Mouse (Mus musculus) liver, embryonic 15.5 days (tissue): ENCODE results near the gene Lrrtm3. TPM values are rescaled to one million over a fixed set of nuclear protein-coding genes. Genes with fewer than 3 reads are reported as not detected.

Experiments
- ATAC-seq: fragments of 200-750 bp; cut with Nextera tagmentation; 2 replicates; pipeline ENCODE4 v1.8.0; 2017; ENCODE audit warnings: moderate number of reproducible peaks, mild to moderate bottlenecking, moderate library complexity; ENCODE audit not compliant: insufficient read depth
- H3K27ac ChIP-seq: fragments of 300-500 bp; sonication (generic); replicated peaks from 2 replicates; pipeline ENCODE4 v1.5.1; 2015; ENCODE audit warnings: mild to moderate bottlenecking, inconsistent platforms
- H3K27me3 ChIP-seq: fragments of 300-500 bp; sonication (generic); 2 replicates; pipeline ENCODE4 v1.6.1; 2015; ENCODE audit warnings: mild to moderate bottlenecking, inconsistent platforms
- H3K36me3 ChIP-seq: fragments of 300-500 bp; sonication (generic); replicated peaks from 2 replicates; pipeline ENCODE4 v1.6.1; 2015; ENCODE audit warnings: moderate library complexity, mild to moderate bottlenecking, inconsistent platforms
- H3K4me1 ChIP-seq: fragments of 300-500 bp; sonication (generic); replicated peaks from 2 replicates; pipeline ENCODE4 v1.6.1; 2015; ENCODE audit warnings: inconsistent platforms
- H3K4me2 ChIP-seq: fragments of 300-500 bp; sonication (generic); 2 replicates; pipeline ENCODE4 v1.6.1; 2015; ENCODE audit warnings: moderate library complexity, mild to moderate bottlenecking, inconsistent platforms
- H3K4me3 ChIP-seq: fragments of 300-500 bp; sonication (generic); replicated peaks from 2 replicates; pipeline ENCODE4 v1.5.1; 2015; ENCODE audit warnings: mild to moderate bottlenecking, inconsistent platforms
- H3K9ac ChIP-seq: fragments of 300-500 bp; sonication (generic); 2 replicates; pipeline ENCODE4 v1.6.1; 2015; ENCODE audit warnings: moderate library complexity, mild to moderate bottlenecking, inconsistent platforms
- H3K9me3 ChIP-seq: fragments of 300-500 bp; sonication (generic); replicated peaks from 2 replicates; pipeline ENCODE4 v1.6.1; 2016; ENCODE audit warnings: inconsistent platforms
- WGBS: fragments of 180-500 bp; shearing (Covaris S2); methylation state at CpG from one replicate; pipeline ENCODE4 v1.1.7; 2015; ENCODE audit warnings: mixed read lengths; ENCODE audit not compliant: insufficient replicate concordance; 5-methylcytosine and 5-hydroxymethylcytosine counted together
- polyA plus RNA-seq: library from polyadenylated mRNA; unstranded; fragments of >200 nt; fragmentation: Nextera tagmentation; extraction: Ambion mirVana; gene quantifications from 2 replicates; pipeline ENCODE4 v1.2.1, GENCODE M21; 2015

The Lrrtm3 gene
- polyA plus RNA-seq, 1 experiment from 2014 or later, result 0.02 TPM

DNA sequence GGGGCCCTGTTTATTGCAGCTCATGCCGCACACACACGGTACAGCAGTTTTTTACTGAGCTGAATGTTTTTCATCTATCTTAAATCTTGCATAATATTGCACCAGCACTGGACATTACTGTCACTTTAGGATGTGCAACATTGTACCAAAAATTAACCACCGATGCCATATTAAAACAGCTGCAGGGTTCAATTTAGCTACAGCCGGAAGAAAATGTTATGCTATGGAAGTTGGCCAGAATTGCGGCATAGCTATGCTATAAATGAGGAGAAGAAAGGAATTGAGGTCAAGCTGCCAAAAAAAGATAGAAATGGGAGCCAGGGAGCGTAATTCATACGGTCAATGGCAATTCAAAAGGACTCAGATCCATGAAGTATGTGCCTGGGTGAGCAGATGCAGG lies 48.9 kb downstream of the Lrrtm3 start:
- no peak for ATAC-seq
- Histone ChIP-seq H3K9ac (no peak overlapping the region), H3K9me3 (no peaks in the 10 kb centered on the region), H3K36me3 (no peaks in the 10 kb centered on the region), H3K4me2 (no peak overlapping the region), H3K27me3 (no peaks in the 10 kb centered on the region), H3K27ac (no peak overlapping the region), H3K4me3 (no peak overlapping the region), H3K4me1 (no peaks in the 10 kb centered on the region)
- 71% methylated on average over 7 of the region's 7 CpGs for WGBS

- 66% methylated on average over 17 of the region's 17 CpGs for WGBS
- Histone ChIP-seq H3K4me3 (no peak overlapping the region), H3K4me1 (no peaks in the 10 kb centered on the region), H3K27ac (no peak overlapping the region), H3K27me3 (no peaks in the 10 kb centered on the region), H3K36me3 (no peaks in the 10 kb centered on the region), H3K9ac (no peak overlapping the region), H3K9me3 (no peaks in the 10 kb centered on the region), H3K4me2 (no peak overlapping the region)
- ATAC-seq, result no peak
These were observed 50.1 kb downstream of the Lrrtm3 start for GRCm38 (mm10) chr10:64039760-64040535.

GRCm38 (mm10) chr10:64030901-64031300 lies 59.2 kb downstream of the Lrrtm3 start:
- ATAC-seq, result no peak
- H3K27ac ChIP-seq, result no peak overlapping the region
- no peaks in the 10 kb centered on the region for H3K36me3 ChIP-seq
- H3K27me3 ChIP-seq, result no peaks in the 10 kb centered on the region
- no peaks in the 10 kb centered on the region; the same call in 1 of the 2 replicates for H3K9me3 ChIP-seq
- no peaks in the 10 kb centered on the region for H3K4me1 ChIP-seq
- H3K4me2 ChIP-seq, result no peak overlapping the region
- no peak overlapping the region for H3K9ac ChIP-seq
- H3K4me3 ChIP-seq, result no peak overlapping the region

GRCm38 (mm10) chr10:64023340-64023739 lies 66.7 kb downstream of the Lrrtm3 start:
- 61% methylated on average over 6 of the region's 6 CpGs for WGBS

GRCm38 (mm10) chr10:64020347-64020746 lies 69.7 kb downstream of the Lrrtm3 start:
- Histone ChIP-seq H3K4me3 (no peak overlapping the region), H3K36me3 (no peaks in the 10 kb centered on the region), H3K27me3 (no peaks in the 10 kb centered on the region), H3K27ac (no peak overlapping the region), H3K4me2 (no peak overlapping the region), H3K4me1 (no peaks in the 10 kb centered on the region), H3K9ac (no peak overlapping the region), H3K9me3 (no peaks in the 10 kb centered on the region)
- no peak for ATAC-seq
- WGBS, result 64% methylated on average over 1 of the region's 1 CpGs

More at GRCm38 (mm10) chr10:64023340-64023739, 66.7 kb downstream of the Lrrtm3 start:
- H3K9me3 ChIP-seq, result no peaks in the 10 kb centered on the region
- no peak overlapping the region for H3K9ac ChIP-seq
- H3K4me1 ChIP-seq, result no peaks in the 10 kb centered on the region
- no peak overlapping the region for H3K4me3 ChIP-seq
- ATAC-seq, result no peak
- H3K27me3 ChIP-seq, result no peaks in the 10 kb centered on the region
- H3K4me2 ChIP-seq, result no peak overlapping the region
- no peaks in the 10 kb centered on the region for H3K36me3 ChIP-seq
- no peak overlapping the region for H3K27ac ChIP-seq

DNA sequence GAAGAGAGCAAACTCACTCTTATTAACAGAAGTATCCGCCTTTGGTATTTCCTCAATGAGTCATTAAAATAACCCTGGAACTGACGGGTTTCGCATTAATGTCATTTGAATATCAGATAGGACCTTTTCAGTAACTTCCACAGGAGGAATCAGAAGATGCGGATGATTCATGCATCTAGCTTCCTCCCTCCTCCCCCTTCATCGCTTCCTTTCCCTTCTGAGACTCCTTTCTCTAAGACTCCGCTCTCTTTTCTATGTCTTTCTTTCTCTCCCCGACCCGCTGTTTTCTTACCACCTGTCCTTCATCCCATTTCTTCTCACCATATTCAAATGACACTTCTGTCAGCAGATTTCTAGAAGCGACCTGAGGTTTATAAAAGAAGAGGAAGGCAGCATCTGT lies 88.1 kb downstream of the Lrrtm3 start:
- Histone ChIP-seq H3K27me3 (no peaks in the 10 kb centered on the region), H3K4me1 (no peaks in the 10 kb centered on the region), H3K9ac (no peak overlapping the region), H3K36me3 (no peaks in the 10 kb centered on the region), H3K4me2 (no peak overlapping the region), H3K4me3 (no peak overlapping the region), H3K27ac (no peak overlapping the region), H3K9me3 (no peaks in the 10 kb centered on the region)
- WGBS, result 64% methylated on average over 9 of the region's 9 CpGs
- no peak for ATAC-seq

- no peaks in the 10 kb centered on the region for H3K36me3 ChIP-seq
- 62% methylated on average over 6 of the region's 6 CpGs for WGBS
- ATAC-seq, result no peak
- no peaks in the 10 kb centered on the region for H3K27me3 ChIP-seq
- H3K9ac ChIP-seq, result no peak overlapping the region
- H3K4me2 ChIP-seq, result no peak overlapping the region
- H3K9me3 ChIP-seq, result no peaks in the 10 kb centered on the region
- H3K4me3 ChIP-seq, result no peak overlapping the region
- no peaks in the 10 kb centered on the region for H3K4me1 ChIP-seq
- H3K27ac ChIP-seq, result no peak overlapping the region
These were observed 88.5 kb downstream of the Lrrtm3 start for GRCm38 (mm10) chr10:64001531-64001930.

- Histone ChIP-seq H3K4me3 (no peak overlapping the region), H3K36me3 (no peaks in the 10 kb centered on the region), H3K4me1 (no peaks in the 10 kb centered on the region), H3K4me2 (no peak overlapping the region), H3K9me3 (no peaks in the 10 kb centered on the region), H3K27me3 (no peaks in the 10 kb centered on the region), H3K27ac (no peak overlapping the region), H3K9ac (no peak overlapping the region)
- no peak for ATAC-seq
- 54% methylated on average over 5 of the region's 5 CpGs for WGBS
These were observed 95.8 kb downstream of the Lrrtm3 start for GRCm38 (mm10) chr10:63994251-63994650.

- WGBS, result 41% methylated on average over 4 of the region's 4 CpGs
- Histone ChIP-seq H3K27me3 (no peaks in the 10 kb centered on the region), H3K4me1 (no peaks in the 10 kb centered on the region), H3K9me3 (no peaks in the 10 kb centered on the region), H3K4me3 (no peak overlapping the region), H3K9ac (no peak overlapping the region), H3K36me3 (no peaks in the 10 kb centered on the region), H3K4me2 (no peak overlapping the region), H3K27ac (no peak overlapping the region)
- ATAC-seq, result no peak
These were observed 104.5 kb downstream of the Lrrtm3 start for GRCm38 (mm10) chr10:63985576-63985975.

GRCm38 (mm10) chr10:63979410-63979809 lies 110.7 kb downstream of the Lrrtm3 start:
- WGBS, result 58% methylated on average over 2 of the region's 2 CpGs

DNA sequence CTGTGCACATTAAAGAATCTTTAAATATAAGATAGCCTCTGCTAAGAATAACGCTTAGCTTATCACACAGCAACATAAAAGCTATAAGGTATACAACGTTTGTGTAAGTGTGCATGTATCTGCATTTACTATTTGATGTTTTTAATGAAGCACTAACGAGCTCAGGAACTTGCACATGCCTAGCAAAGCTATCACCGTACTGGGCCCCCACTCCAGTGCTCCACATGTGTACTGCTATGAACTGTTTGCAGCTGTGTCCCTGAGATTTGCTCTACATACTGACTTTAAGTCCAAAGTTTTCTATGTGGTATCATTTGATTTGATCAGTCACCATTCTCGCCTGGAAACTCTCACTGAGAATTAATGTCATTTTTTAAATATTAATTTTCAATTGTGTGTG lies 111.1 kb downstream of the Lrrtm3 start:
- H3K9me3 ChIP-seq, result no peaks in the 10 kb centered on the region
- no peak for ATAC-seq
- H3K4me3 ChIP-seq, result no peak overlapping the region
- no peak overlapping the region for H3K27ac ChIP-seq
- H3K4me2 ChIP-seq, result no peak overlapping the region
- 53% methylated on average over 5 of the region's 5 CpGs for WGBS
- no peaks in the 10 kb centered on the region for H3K36me3 ChIP-seq
- no peak overlapping the region for H3K9ac ChIP-seq
- H3K4me1 ChIP-seq, result no peaks in the 10 kb centered on the region
- H3K27me3 ChIP-seq, result no peaks in the 10 kb centered on the region

More at GRCm38 (mm10) chr10:63979410-63979809, 110.7 kb downstream of the Lrrtm3 start:
- no peaks in the 10 kb centered on the region for H3K36me3 ChIP-seq
- no peak for ATAC-seq
- no peaks in the 10 kb centered on the region for H3K4me1 ChIP-seq
- no peaks in the 10 kb centered on the region for H3K9me3 ChIP-seq
- no peak overlapping the region for H3K4me3 ChIP-seq
- no peak overlapping the region for H3K4me2 ChIP-seq
- no peaks in the 10 kb centered on the region for H3K27me3 ChIP-seq
- no peak overlapping the region for H3K27ac ChIP-seq
- no peak overlapping the region for H3K9ac ChIP-seq

DNA sequence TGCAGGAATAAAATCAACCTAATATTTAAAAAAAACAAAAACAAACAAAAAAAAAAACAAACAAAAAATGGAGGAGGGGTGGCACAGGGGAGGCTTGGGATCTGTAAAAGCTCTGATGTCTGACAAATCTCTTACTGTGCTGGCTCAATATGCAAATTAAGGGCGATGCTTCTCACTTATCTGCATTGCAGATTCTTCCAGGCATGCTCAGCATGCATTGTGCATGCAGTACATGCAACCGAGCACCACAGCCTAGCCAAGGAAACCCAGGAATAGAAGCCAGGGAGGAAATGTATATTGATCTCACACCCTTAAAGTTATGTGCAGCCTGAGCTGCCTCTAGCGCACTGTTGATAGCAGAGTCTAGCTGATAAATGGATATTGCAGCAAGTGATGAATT lies 111.5 kb downstream of the Lrrtm3 start:
- Histone ChIP-seq H3K27ac (no peak overlapping the region), H3K4me1 (no peaks in the 10 kb centered on the region), H3K27me3 (no peaks in the 10 kb centered on the region), H3K9ac (no peak overlapping the region), H3K36me3 (no peaks in the 10 kb centered on the region), H3K4me2 (no peak overlapping the region), H3K9me3 (no peaks in the 10 kb centered on the region), H3K4me3 (no peak overlapping the region)
- 40% methylated on average over 3 of the region's 3 CpGs for WGBS
- no peak for ATAC-seq
